ENCODE assay signal across 13 mouse cellular contexts in genomic region chr1:167761785-167762223, GRCm38 (mm10).
DNase-seq lines count a peak whose midpoint lies in the region; ATAC-seq lines count a peak whose summit lies in the region.
"Had no signal": no experiment of that assay in that cellular context is flagged by ENCODE, and none has a peak within 500 bp of the region (broad histone marks: within the 10 kb centered on the region; RNA-seq: fewer than 3 reads in every experiment).

No protein-coding gene starts in this region.

- peak; percentile 75 for ATAC-seq in midbrain, embryonic 11.5 days (ENCODE audit: low FRiP score)

- no peaks in the 10 kb centered on the region for H3K36me3 ChIP-seq in hindbrain, embryonic 10.5 days
- no peaks in the 10 kb centered on the region for H3K36me3 ChIP-seq in midbrain, embryonic 11.5 days (ENCODE audit: control insufficient read depth, insufficient read depth, low read length)
- H3K36me3 ChIP-seq: heart, embryonic 15.5 days had no signal

- no peaks in the 10 kb centered on the region for H3K9me3 ChIP-seq in hindbrain, embryonic 10.5 days
- H3K9me3 ChIP-seq in midbrain, embryonic 11.5 days (ENCODE audit: control insufficient read depth, low read length) = no peaks in the 10 kb centered on the region
- H3K9me3 ChIP-seq: heart, embryonic 15.5 days had no signal

- 0 out of 2 replicates have a peak overlapping the region, but pooled peaks have one; percentile 7 for H3K9ac ChIP-seq in midbrain, embryonic 11.5 days (ENCODE audit: low read length)
- H3K9ac ChIP-seq: heart, embryonic 15.5 days had no signal

- peak; percentile 62 for DNase-seq in embryo, embryonic 10 days (ENCODE audit: low spot score)
- DNase-seq in embryo, embryonic 9.5 days (ENCODE audit: extremely low spot score) = peak; percentile 25
- DNase-seq in hindbrain, embryonic 10.5 days (ENCODE audit: low spot score) = peak; percentile 42
- peak; percentile 91 for DNase-seq in midbrain, embryonic 11.5 days (ENCODE audit: low spot score, missing footprints)
- DNase-seq in right cerebral cortex, postnatal 25 days = no peak
- DNase-seq in urinary bladder, postnatal 4 days (ENCODE audit: low spot score in 2 of 2) = no peak
- no peak for DNase-seq in spleen, adult 12 weeks (ENCODE audit: low spot score)
- no peak for DNase-seq in ovary, postnatal 36 days (ENCODE audit: low spot score)
- DNase-seq: adrenal gland, adult 2 months; cerebellum, adult 11 months; kidney, adult 8-10 months had no signal

- WGBS in hindbrain, embryonic 10.5 days = 8% methylated on average over 13 of the region's 13 CpGs
- WGBS in midbrain, embryonic 11.5 days = 3% methylated on average over 13 of the region's 13 CpGs

- H3K27me3 ChIP-seq in hindbrain, embryonic 10.5 days (ENCODE audit: insufficient read depth, poor library complexity, severe bottlenecking) = peaks cover 94% of the 10 kb centered on the region
- H3K27me3 ChIP-seq in midbrain, embryonic 11.5 days (ENCODE audit: control insufficient read depth, insufficient read depth, low read length) = peaks cover 56% of the 10 kb centered on the region

- H3K4me2 ChIP-seq in midbrain, embryonic 11.5 days = peak overlapping the region; percentile 17
- H3K4me2 ChIP-seq: heart, embryonic 15.5 days had no signal

- H3K27ac ChIP-seq in hindbrain, embryonic 10.5 days = peak overlapping the region; percentile 71
- H3K27ac ChIP-seq in midbrain, embryonic 11.5 days (ENCODE audit: low read depth, low read length) = no peak overlapping the region
- H3K27ac ChIP-seq: heart, embryonic 15.5 days had no signal

- H3K4me3 ChIP-seq in hindbrain, embryonic 10.5 days = peak overlapping the region; percentile 24; the same call in 1 of the 2 replicates
- H3K4me3 ChIP-seq in midbrain, embryonic 11.5 days (ENCODE audit: low read depth, low read length) = no peak overlapping the region
- H3K4me3 ChIP-seq: erythroblast, embryonic 14.5 days; heart, embryonic 15.5 days had no signal

- H3K4me1 ChIP-seq in hindbrain, embryonic 10.5 days (replicated peaks) = peaks cover 54% of the 10 kb centered on the region
- peaks cover 17% of the 10 kb centered on the region for H3K4me1 ChIP-seq in midbrain, embryonic 11.5 days (ENCODE audit: control insufficient read depth, insufficient read depth, low read length)
- H3K4me1 ChIP-seq: heart, embryonic 15.5 days had no signal

Comparison
In these comparisons a context has a peak if more than half of its experiments do, and no peak if none do; other contexts are left out.
1. DNase-seq: peak in embryo, embryonic 10 days (single experiment), embryo, embryonic 9.5 days (single experiment), hindbrain, embryonic 10.5 days (single experiment) and midbrain, embryonic 11.5 days (single experiment); none in right cerebral cortex, postnatal 25 days (single experiment), urinary bladder, postnatal 4 days (0 of 2), spleen, adult 12 weeks (single experiment) and ovary, postnatal 36 days (single experiment).